Mouse (Mus musculus): ENCODE results near the gene Tmem234. TPM values are rescaled to one million over a fixed set of nuclear protein-coding genes. Genes with fewer than 3 reads are reported as not detected.
A peak's percentile ranks its signal among the peaks of the same experiment; 100 is the strongest.

Tmem234 gene
- polyA plus RNA-seq, 1 experiment from 2014 or later = 198 TPM

GRCm38 (mm10) chr4:129624281-129625028, 24.0 kb downstream of the Tmem234 start:
- 0% methylated on average over 18 of the region's 18 CpGs for WGBS
- Histone ChIP-seq H3K9me3 (replicated peaks) (no peaks in the 10 kb centered on the region), H3K36me3 (peaks cover 39% of the 10 kb centered on the region), H3K27ac (replicated peaks) (peak overlapping the region; percentile 93), H3K27me3 (replicated peaks) (no peaks in the 10 kb centered on the region), H3K4me1 (peaks cover 48% of the 10 kb centered on the region), H3K4me3 (replicated peaks) (peak overlapping the region; percentile 64), H3K9ac (replicated peaks) (peak overlapping the region; percentile 74), H3K4me2 (peak overlapping the region; percentile 68)
- peak; percentile 94 for ATAC-seq (ENCODE audit: low FRiP score)

- peaks cover 48% of the 10 kb centered on the region for H3K4me1 ChIP-seq
- peaks cover 43% of the 10 kb centered on the region for H3K36me3 ChIP-seq
- H3K4me2 ChIP-seq = peak overlapping the region; percentile 68
- ATAC-seq (ENCODE audit: low FRiP score) = peak; percentile 10; the same call in 1 of the 2 replicates
- peak overlapping the region; percentile 64 for H3K4me3 ChIP-seq (replicated peaks)
- peak overlapping the region; percentile 93 for H3K27ac ChIP-seq (replicated peaks)
- WGBS = 5% methylated on average over 6 of the region's 6 CpGs
- no peaks in the 10 kb centered on the region for H3K27me3 ChIP-seq (replicated peaks)
- no peaks in the 10 kb centered on the region for H3K9me3 ChIP-seq (replicated peaks)
- H3K9ac ChIP-seq (replicated peaks) = peak overlapping the region; percentile 74
Observed at GRCm38 (mm10) chr4:129625029-129625370, 24.5 kb downstream of the Tmem234 start.

DNA sequence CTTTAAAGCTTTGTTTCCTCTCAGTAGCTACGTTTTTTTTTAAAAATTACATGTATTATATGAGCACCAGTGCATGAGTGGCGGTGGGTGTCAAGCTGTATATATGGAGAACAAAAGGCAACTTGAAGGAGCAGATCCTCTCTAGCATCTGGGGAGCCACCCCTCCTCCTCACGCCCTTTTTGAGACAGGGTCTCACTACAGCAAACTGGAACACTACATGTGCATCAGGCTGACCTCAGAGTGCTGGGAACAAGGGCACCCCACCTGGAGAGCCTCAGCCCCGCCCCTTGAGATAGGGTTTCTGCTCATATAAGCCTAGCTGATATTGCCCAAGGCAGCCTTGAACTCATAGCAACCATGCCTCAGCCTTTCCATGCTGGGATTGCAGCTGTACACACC, 25.0 kb downstream of the Tmem234 start:
- Histone ChIP-seq H3K9ac (replicated peaks) (peak overlapping the region; percentile 74), H3K27ac (replicated peaks) (peak overlapping the region; percentile 93), H3K4me1 (peaks cover 47% of the 10 kb centered on the region), H3K4me3 (replicated peaks) (0 out of 2 replicates have a peak overlapping the region, but pooled peaks have one; percentile 64), H3K4me2 (peak overlapping the region; percentile 68), H3K9me3 (replicated peaks) (no peaks in the 10 kb centered on the region), H3K36me3 (peaks cover 45% of the 10 kb centered on the region), H3K27me3 (replicated peaks) (no peaks in the 10 kb centered on the region)
- 49% methylated on average over 4 of the region's 4 CpGs for WGBS
- ATAC-seq (ENCODE audit: low FRiP score) = no peak

- no peaks in the 10 kb centered on the region for H3K27me3 ChIP-seq (replicated peaks)
- no peak for ATAC-seq (ENCODE audit: low FRiP score)
- no peak overlapping the region for H3K4me3 ChIP-seq (replicated peaks)
- H3K36me3 ChIP-seq = peaks cover 51% of the 10 kb centered on the region
- H3K27ac ChIP-seq (replicated peaks) = peak overlapping the region; percentile 93
- no peaks in the 10 kb centered on the region for H3K9me3 ChIP-seq (replicated peaks)
- no peak overlapping the region for H3K4me2 ChIP-seq
- peaks cover 44% of the 10 kb centered on the region for H3K4me1 ChIP-seq
- H3K9ac ChIP-seq (replicated peaks) = no peak overlapping the region
- WGBS = 77% methylated on average over 6 of the region's 6 CpGs
Observed at GRCm38 (mm10) chr4:129626035-129626434, 25.6 kb downstream of the Tmem234 start.

GRCm38 (mm10) chr4:129630944-129631343, 30.5 kb downstream of the Tmem234 start:
- ATAC-seq (ENCODE audit: low FRiP score) = no peak
- H3K4me1 ChIP-seq = peaks cover 12% of the 10 kb centered on the region
- WGBS = 68% methylated on average over 4 of the region's 4 CpGs

GRCm38 (mm10) chr4:129631867-129632266, 31.4 kb downstream of the Tmem234 start:
- Histone ChIP-seq H3K4me1 (peaks cover 9% of the 10 kb centered on the region), H3K4me3 (replicated peaks) (no peak overlapping the region), H3K9me3 (replicated peaks) (no peaks in the 10 kb centered on the region), H3K27me3 (replicated peaks) (no peaks in the 10 kb centered on the region), H3K27ac (replicated peaks) (no peak overlapping the region), H3K36me3 (peaks cover 95% of the 10 kb centered on the region), H3K4me2 (no peak overlapping the region), H3K9ac (replicated peaks) (no peak overlapping the region)
- WGBS = 93% methylated on average over 12 of the region's 12 CpGs
- ATAC-seq (ENCODE audit: low FRiP score) = no peak

More at GRCm38 (mm10) chr4:129630944-129631343, 30.5 kb downstream of the Tmem234 start:
- no peak overlapping the region for H3K4me3 ChIP-seq (replicated peaks)
- H3K36me3 ChIP-seq = peaks cover 95% of the 10 kb centered on the region
- no peaks in the 10 kb centered on the region for H3K27me3 ChIP-seq (replicated peaks)
- no peak overlapping the region for H3K27ac ChIP-seq (replicated peaks)
- no peaks in the 10 kb centered on the region for H3K9me3 ChIP-seq (replicated peaks)
- no peak overlapping the region for H3K4me2 ChIP-seq
- no peak overlapping the region for H3K9ac ChIP-seq (replicated peaks)

DNA sequence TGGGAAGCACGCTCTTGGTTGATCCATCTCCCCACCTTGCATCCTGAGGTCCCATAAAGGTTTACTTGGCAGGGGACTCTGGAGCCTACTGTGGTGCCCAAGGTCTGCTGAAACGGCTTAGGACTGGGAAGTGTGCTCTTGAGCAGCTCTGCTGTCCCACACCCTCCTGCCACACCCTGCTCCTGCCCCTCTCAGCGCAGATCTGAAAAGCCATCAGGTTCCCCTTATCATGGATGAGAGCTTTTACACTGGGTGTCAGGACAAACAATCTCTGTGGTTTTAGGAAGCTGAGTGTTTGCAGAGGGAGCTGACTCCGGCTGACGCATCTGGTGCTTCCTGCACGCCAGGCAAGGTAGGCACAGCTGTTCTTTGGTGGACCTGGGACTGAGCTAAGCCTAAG, 33.4 kb downstream of the Tmem234 start:
- H3K4me1 ChIP-seq = peaks cover 26% of the 10 kb centered on the region
- ATAC-seq (ENCODE audit: low FRiP score) = no peak
- peaks cover 87% of the 10 kb centered on the region for H3K36me3 ChIP-seq
- no peaks in the 10 kb centered on the region for H3K27me3 ChIP-seq (replicated peaks)
- no peaks in the 10 kb centered on the region for H3K9me3 ChIP-seq (replicated peaks)
- H3K4me2 ChIP-seq = no peak overlapping the region
- WGBS = 93% methylated on average over 6 of the region's 6 CpGs
- H3K9ac ChIP-seq (replicated peaks) = no peak overlapping the region
- no peak overlapping the region for H3K27ac ChIP-seq (replicated peaks)
- no peak overlapping the region for H3K4me3 ChIP-seq (replicated peaks)

DNA sequence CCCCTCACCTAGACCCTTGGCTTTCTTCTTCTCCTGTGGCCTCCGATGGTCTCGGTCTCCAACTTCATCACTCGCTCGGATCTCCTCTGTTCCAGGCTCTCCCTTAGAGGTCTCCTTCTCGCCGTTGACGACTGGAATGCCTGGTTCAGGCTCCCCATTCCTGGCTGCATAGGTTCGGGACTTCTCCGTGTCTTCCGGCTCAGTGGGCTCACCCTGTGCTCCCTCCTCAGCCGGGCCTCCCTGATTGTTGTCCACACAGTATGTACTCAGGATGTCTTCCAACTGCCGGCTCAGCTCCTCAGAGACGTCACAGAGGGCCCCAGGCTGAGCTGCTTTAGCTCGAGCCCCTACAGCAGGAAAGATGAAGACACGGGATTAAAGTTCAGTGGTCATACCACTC, 38.8 kb downstream of the Tmem234 start:
- WGBS = 88% methylated on average over 15 of the region's 15 CpGs
- no peak overlapping the region for H3K27ac ChIP-seq (replicated peaks)
- H3K36me3 ChIP-seq = peaks cover 38% of the 10 kb centered on the region
- H3K9me3 ChIP-seq (replicated peaks) = no peaks in the 10 kb centered on the region
- peak overlapping the region; percentile 65 for H3K4me3 ChIP-seq (replicated peaks)
- peak overlapping the region; percentile 94 for H3K4me2 ChIP-seq
- no peak for ATAC-seq (ENCODE audit: low FRiP score)
- no peak overlapping the region for H3K9ac ChIP-seq (replicated peaks)
- no peaks in the 10 kb centered on the region for H3K27me3 ChIP-seq (replicated peaks)
- H3K4me1 ChIP-seq = peaks cover 37% of the 10 kb centered on the region

DNA sequence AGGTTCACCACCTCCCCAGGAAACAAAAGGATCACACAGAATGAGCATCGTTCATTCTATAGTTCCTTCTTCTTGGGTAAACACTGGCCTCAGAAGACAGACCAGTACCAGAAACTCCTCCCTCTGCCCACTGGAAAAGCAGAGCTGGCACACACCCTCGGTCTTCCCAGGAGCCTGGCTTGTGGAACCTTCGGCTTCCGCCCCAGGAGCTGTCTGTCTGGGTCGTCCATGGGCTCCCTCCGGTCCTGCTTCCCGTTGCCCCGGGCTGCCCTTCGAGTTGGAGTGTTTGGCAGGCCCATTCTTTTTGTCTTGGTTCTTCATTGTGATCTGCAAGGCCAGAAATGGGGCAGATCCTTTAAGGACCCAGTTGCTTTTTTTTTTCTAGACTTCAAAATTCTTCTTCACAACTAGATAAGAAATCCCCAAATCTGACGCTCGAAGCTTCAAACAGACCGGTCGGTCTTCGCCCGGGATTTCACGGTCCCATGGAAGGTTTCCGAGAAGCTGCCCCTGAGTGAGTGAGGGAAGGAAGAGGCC, 39.7 kb downstream of the Tmem234 start:
- Histone ChIP-seq H3K4me3 (replicated peaks) (peak overlapping the region; percentile 65), H3K27ac (replicated peaks) (peak overlapping the region; percentile 97), H3K27me3 (replicated peaks) (no peaks in the 10 kb centered on the region), H3K36me3 (peaks cover 38% of the 10 kb centered on the region), H3K4me2 (peak overlapping the region; percentile 94), H3K9me3 (replicated peaks) (no peaks in the 10 kb centered on the region), H3K9ac (replicated peaks) (peak overlapping the region; percentile 76), H3K4me1 (peaks cover 37% of the 10 kb centered on the region)
- ATAC-seq (ENCODE audit: low FRiP score) = no peak
- WGBS = 6% methylated on average over 17 of the region's 17 CpGs

GRCm38 (mm10) chr4:129640638-129641467, 40.4 kb downstream of the Tmem234 start, which contains the start of gene Txlna:
Gene Txlna, minus strand, starts transcription at chr4:129641065.
- peak; percentile 97 for ATAC-seq (ENCODE audit: low FRiP score)
- WGBS = under 1% methylated on average over 60 of the region's 60 CpGs
- Histone ChIP-seq H3K4me2 (peak within 1 kb of the TSS; percentile 94), H3K4me3 (replicated peaks) (peak within 1 kb of the TSS; percentile 65), H3K9me3 (replicated peaks) (no peaks in the 10 kb centered on the region), H3K36me3 (peaks cover 40% of the 10 kb centered on the region), H3K4me1 (peaks cover 37% of the 10 kb centered on the region), H3K27me3 (replicated peaks) (no peaks in the 10 kb centered on the region), H3K27ac (replicated peaks) (peak within 1 kb of the TSS; percentile 97), H3K9ac (replicated peaks) (peak within 1 kb of the TSS; percentile 76)

- Histone ChIP-seq H3K36me3 (peaks cover 35% of the 10 kb centered on the region), H3K4me2 (peak overlapping the region; percentile 94), H3K9me3 (replicated peaks) (no peaks in the 10 kb centered on the region), H3K9ac (replicated peaks) (0 out of 2 replicates have a peak overlapping the region, but pooled peaks have one; percentile 28), H3K27ac (replicated peaks) (peak overlapping the region; percentile 54; the same call in 1 of the 2 replicates), H3K27me3 (replicated peaks) (no peaks in the 10 kb centered on the region), H3K4me1 (peaks cover 37% of the 10 kb centered on the region), H3K4me3 (replicated peaks) (0 out of 2 replicates have a peak overlapping the region, but pooled peaks have one; percentile 6)
- WGBS = 43% methylated on average over 5 of the region's 5 CpGs
- no peak for ATAC-seq (ENCODE audit: low FRiP score)
Observed at GRCm38 (mm10) chr4:129641756-129642155, 41.3 kb downstream of the Tmem234 start.
